Mouse (Mus musculus) G1E (cell line): ENCODE results near the gene Cnn2. TPM values are rescaled to one million over a fixed set of nuclear protein-coding genes. Genes with fewer than 3 reads are reported as not detected.

Experiments used
- ATAC-seq: 2 replicates; pipeline ENCODE4 v1.8.0; 2016; ENCODE audit warnings: mild to moderate bottlenecking; ENCODE audit not compliant: insufficient number of reproducible peaks, poor library complexity, low FRiP score, severe bottlenecking; ENCODE audit errors: extremely low read depth
- DNase-seq: peaks from one replicate; pipeline ENCODE4 v3.0.0; 2012; ENCODE audit warnings: low spot score
- H3K27me3 ChIP-seq: 2 replicates; pipeline ENCODE4 v1.6.1; 2012; ENCODE audit warnings: mild to moderate bottlenecking, low read length, inconsistent platforms; ENCODE audit not compliant: insufficient read depth
- H3K36me3 ChIP-seq: replicated peaks from 2 replicates; pipeline ENCODE3; 2012; ENCODE audit warnings: mild to moderate bottlenecking, inconsistent platforms
- H3K4me1 ChIP-seq: 2 replicates; pipeline ENCODE4 v1.6.1; 2012; ENCODE audit warnings: low read depth, low read length, inconsistent platforms, mixed read lengths; ENCODE audit not compliant: insufficient read depth
- H3K4me3 ChIP-seq: 2 replicates; pipeline ENCODE4 v1.5.1; 2012; ENCODE audit warnings: low read depth, mild to moderate bottlenecking, inconsistent platforms, low read length, moderate library complexity, mixed read lengths
- H3K9me3 ChIP-seq: replicated peaks from 2 replicates; pipeline ENCODE4 v1.6.1; 2012; ENCODE audit warnings: inconsistent platforms
- CTCF ChIP-seq: IDR thresholded peaks from 2 replicates; pipeline ENCODE4 v1.5.1; 2012; ENCODE audit warnings: low read depth, low read length, inconsistent platforms, mixed read lengths
- GATA1 ChIP-seq: IDR thresholded peaks from 2 replicates; pipeline ENCODE4 v1.6.1; 2012; ENCODE audit warnings: borderline replicate concordance, low read length, inconsistent platforms, mixed read lengths
- GATA2 ChIP-seq: IDR thresholded peaks from 2 replicates; pipeline ENCODE4 v1.6.1; 2012; ENCODE audit warnings: low read depth, low read length, inconsistent platforms, borderline replicate concordance
- POLR2AphosphoS5 ChIP-seq: IDR thresholded peaks from 2 replicates; pipeline ENCODE4 v1.6.1; 2012; ENCODE audit warnings: low read depth, low read length, inconsistent platforms; ENCODE audit not compliant: insufficient replicate concordance
- TAL1 ChIP-seq: conservative IDR thresholded peaks from 2 replicates; pipeline ENCODE4 v1.6.1; 2012; ENCODE audit warnings: low read depth, low read length, inconsistent platforms, mixed read lengths
- polyA plus RNA-seq: library from polyadenylated mRNA; stranded (reverse); fragments of >175 nt; gene quantifications from 2 replicates; pipeline ENCODE4 v1.2.3, GENCODE M21; 2012
- total RNA-seq, 2 experiments: library from RNA; stranded (forward) in 1 of 2; stranded (reverse) in 1 of 2; fragments of 200-1000 nt in 1 of 2; fragments of >200 nt in 1 of 2; fragmentation: Nextera tagmentation in 1 of 2; gene quantifications; 2 replicates each; pipeline ENCODE4 v1.2.3; 2014 to 2017

Gene Cnn2
- total and polyA plus RNA-seq, 3 experiments, result 7.4 to 20.8 (median 8.4) TPM

- peaks cover 7% of the 10 kb centered on the region; the same call in 1 of the 2 replicates for H3K27me3 ChIP-seq
- peaks cover 79% of the 10 kb centered on the region for H3K36me3 ChIP-seq
Measured at GRCm38 (mm10) chr10:79968181-79968580, 20.2 kb upstream of the Cnn2 start.

GRCm38 (mm10) chr10:79969124-79969568 lies 19.2 kb upstream of the Cnn2 start:
- no peak for TF ChIP-seq CTCF
- no peak overlapping the region for H3K4me3 ChIP-seq
- H3K27me3 ChIP-seq, result peaks cover 7% of the 10 kb centered on the region; the same call in 1 of the 2 replicates
- peaks cover 4% of the 10 kb centered on the region for H3K9me3 ChIP-seq
- ATAC-seq (no peak), DNase-seq (no peak)
- peaks cover 34% of the 10 kb centered on the region for H3K4me1 ChIP-seq
- peaks cover 79% of the 10 kb centered on the region for H3K36me3 ChIP-seq

More at GRCm38 (mm10) chr10:79968181-79968580, 20.2 kb upstream of the Cnn2 start:
- no peak for DNase-seq
- no peak for ATAC-seq
- Histone ChIP-seq H3K4me1 (peaks cover 41% of the 10 kb centered on the region), H3K9me3 (no peaks in the 10 kb centered on the region), H3K4me3 (no peak overlapping the region)
- TF ChIP-seq POLR2AphosphoS5 (no peak), CTCF (no peak), GATA1 (no peak), TAL1 (no peak), GATA2 (no peak)

- DNase-seq (no peak), ATAC-seq (no peak)
- peaks cover 33% of the 10 kb centered on the region for H3K4me1 ChIP-seq
- TF ChIP-seq CTCF, result no peak
- 0 out of 2 replicates have a peak, but pooled peaks have one; percentile 60 for TF ChIP-seq POLR2AphosphoS5
- peaks cover 8% of the 10 kb centered on the region; the same call in 1 of the 2 replicates for H3K27me3 ChIP-seq
- H3K36me3 ChIP-seq, result peaks cover 79% of the 10 kb centered on the region
- H3K9me3 ChIP-seq, result peaks cover 17% of the 10 kb centered on the region
- H3K4me3 ChIP-seq, result no peak within 1 kb of the TSS
Measured at GRCm38 (mm10) chr10:79970415-79971182, 17.8 kb upstream of the Cnn2 start, which contains the start of gene Grin3b. Gene Grin3b, plus strand, starts transcription at chr10:79970715.

GRCm38 (mm10) chr10:79971183-79971497 lies 17.2 kb upstream of the Cnn2 start:
- ATAC-seq, result no peak
- no peak overlapping the region for H3K4me3 ChIP-seq
- H3K9me3 ChIP-seq, result peaks cover 22% of the 10 kb centered on the region
- no peak for DNase-seq
- H3K36me3 ChIP-seq, result peaks cover 79% of the 10 kb centered on the region
- peaks cover 31% of the 10 kb centered on the region for H3K4me1 ChIP-seq
- TF ChIP-seq TAL1 (no peak), GATA2 (no peak), POLR2AphosphoS5 (no peak), GATA1 (no peak), CTCF (no peak)
- peaks cover 10% of the 10 kb centered on the region; the same call in 1 of the 2 replicates for H3K27me3 ChIP-seq

- peaks cover 39% of the 10 kb centered on the region for H3K9me3 ChIP-seq
- TF ChIP-seq GATA1, result no peak
- no peak for TF ChIP-seq TAL1
- TF ChIP-seq GATA2, result no peak
- no peak for TF ChIP-seq POLR2AphosphoS5
- no peak for TF ChIP-seq CTCF
- DNase-seq (no peak), ATAC-seq (no peak)
- H3K36me3 ChIP-seq, result peaks cover 79% of the 10 kb centered on the region
- no peak overlapping the region for H3K4me3 ChIP-seq
- H3K27me3 ChIP-seq, result peaks cover 13% of the 10 kb centered on the region; the same call in 1 of the 2 replicates
- peaks cover 21% of the 10 kb centered on the region for H3K4me1 ChIP-seq
Measured at GRCm38 (mm10) chr10:79972831-79973230, 15.6 kb upstream of the Cnn2 start.

DNA sequence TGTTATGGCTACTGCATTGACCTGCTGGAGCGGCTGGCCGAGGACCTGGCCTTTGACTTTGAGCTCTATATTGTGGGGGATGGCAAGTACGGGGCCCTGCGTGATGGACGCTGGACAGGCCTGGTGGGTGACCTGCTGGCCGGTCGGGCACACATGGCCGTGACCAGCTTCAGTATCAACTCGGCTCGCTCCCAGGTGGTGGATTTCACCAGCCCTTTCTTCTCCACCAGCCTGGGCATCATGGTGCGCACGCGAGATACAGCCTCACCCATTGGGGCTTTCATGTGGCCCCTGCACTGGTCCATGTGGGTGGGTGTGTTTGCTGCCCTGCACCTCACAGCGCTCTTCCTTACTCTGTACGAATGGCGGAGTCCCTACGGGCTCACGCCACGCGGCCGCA lies 14.3 kb upstream of the Cnn2 start:
- peaks cover 13% of the 10 kb centered on the region; the same call in 1 of the 2 replicates for H3K27me3 ChIP-seq
- peaks cover 79% of the 10 kb centered on the region for H3K36me3 ChIP-seq
- no peak overlapping the region; the same call in 1 of the 2 replicates for H3K4me3 ChIP-seq
- ATAC-seq, result no peak
- no peak for TF ChIP-seq GATA2
- no peak for TF ChIP-seq CTCF
- TF ChIP-seq POLR2AphosphoS5, result no peak
- no peak for TF ChIP-seq GATA1
- no peak for TF ChIP-seq TAL1
- no peak for DNase-seq
- peaks cover 15% of the 10 kb centered on the region for H3K4me1 ChIP-seq
- H3K9me3 ChIP-seq, result peaks cover 52% of the 10 kb centered on the region
